Mouse (Mus musculus): ENCODE data around the gene Cdh4. TPM values are rescaled to one million over a fixed set of nuclear protein-coding genes. Genes with fewer than 3 reads are reported as not detected.

Gene Cdh4
- polyA plus RNA-seq (2016; fragmentation: Nextera tagmentation; extraction: Ambion mirVana) = 14.9 and 15.0 TPM in 2 replicates

GRCm38 (mm10) chr2:179442191-179442540 is at the start of gene Cdh4:
Gene Cdh4 (plus strand): TSS chr2:179442431.
- ATAC-seq (ENCODE audit: insufficient number of reproducible peaks, insufficient read depth, low FRiP score, low TSS enrichment) = peak; percentile 68
- Histone ChIP-seq H3K4me2 (replicated peaks) (peak within 1 kb of the TSS; percentile 96), H3K4me1 (peaks cover 19% of the 10 kb centered on the region), H3K4me3 (peak within 1 kb of the TSS; percentile 64), H3K9me3 (no peaks in the 10 kb centered on the region), H3K36me3 (no peaks in the 10 kb centered on the region), H3K9ac (peak within 1 kb of the TSS; percentile 69), H3K27ac (no peak within 1 kb of the TSS), H3K27me3 (peaks cover 38% of the 10 kb centered on the region)
- under 1% methylated on average over 39 of the region's 40 CpGs for WGBS

DNA sequence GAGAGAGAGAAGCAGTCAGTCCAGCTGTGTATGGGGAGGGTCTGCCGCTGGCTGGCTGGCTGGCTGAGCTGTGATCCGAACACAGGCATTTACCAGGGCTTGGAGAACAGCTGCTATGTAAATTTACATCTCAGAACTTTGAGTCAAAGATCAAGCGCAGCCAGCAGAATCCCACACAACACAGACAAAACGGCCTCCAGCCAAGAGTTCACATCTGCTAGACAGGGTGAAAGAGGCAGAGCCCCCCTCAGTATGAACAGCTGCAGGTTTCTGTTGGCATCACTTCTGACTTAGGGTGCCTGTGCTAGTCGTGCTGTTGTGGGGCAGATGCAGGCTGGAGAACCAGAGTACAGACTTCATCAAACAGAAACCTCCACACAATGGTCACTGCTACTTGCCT is 46.8 kb upstream of the Cdh4 start:
- no peaks in the 10 kb centered on the region for H3K27me3 ChIP-seq
- ATAC-seq (ENCODE audit: insufficient number of reproducible peaks, insufficient read depth, low FRiP score, low TSS enrichment) = 0 out of 2 replicates have a peak, but pooled peaks have one; percentile 36
- H3K4me1 ChIP-seq = no peaks in the 10 kb centered on the region
- H3K9ac ChIP-seq = no peak overlapping the region
- H3K4me2 ChIP-seq (replicated peaks) = no peak overlapping the region
- H3K9me3 ChIP-seq = no peaks in the 10 kb centered on the region
- H3K27ac ChIP-seq = no peak overlapping the region
- 47% methylated on average over 5 of the region's 5 CpGs for WGBS
- H3K4me3 ChIP-seq = no peak overlapping the region
- no peaks in the 10 kb centered on the region for H3K36me3 ChIP-seq

- Histone ChIP-seq H3K4me2 (replicated peaks) (no peak overlapping the region), H3K27me3 (no peaks in the 10 kb centered on the region), H3K4me3 (no peak overlapping the region), H3K27ac (no peak overlapping the region), H3K9me3 (no peaks in the 10 kb centered on the region), H3K9ac (no peak overlapping the region), H3K36me3 (no peaks in the 10 kb centered on the region), H3K4me1 (no peaks in the 10 kb centered on the region)
- WGBS = 79% methylated on average over 14 of the region's 14 CpGs
- ATAC-seq (ENCODE audit: insufficient number of reproducible peaks, insufficient read depth, low FRiP score, low TSS enrichment) = no peak
Measured at GRCm38 (mm10) chr2:179399645-179400249, 42.5 kb upstream of the Cdh4 start.

DNA sequence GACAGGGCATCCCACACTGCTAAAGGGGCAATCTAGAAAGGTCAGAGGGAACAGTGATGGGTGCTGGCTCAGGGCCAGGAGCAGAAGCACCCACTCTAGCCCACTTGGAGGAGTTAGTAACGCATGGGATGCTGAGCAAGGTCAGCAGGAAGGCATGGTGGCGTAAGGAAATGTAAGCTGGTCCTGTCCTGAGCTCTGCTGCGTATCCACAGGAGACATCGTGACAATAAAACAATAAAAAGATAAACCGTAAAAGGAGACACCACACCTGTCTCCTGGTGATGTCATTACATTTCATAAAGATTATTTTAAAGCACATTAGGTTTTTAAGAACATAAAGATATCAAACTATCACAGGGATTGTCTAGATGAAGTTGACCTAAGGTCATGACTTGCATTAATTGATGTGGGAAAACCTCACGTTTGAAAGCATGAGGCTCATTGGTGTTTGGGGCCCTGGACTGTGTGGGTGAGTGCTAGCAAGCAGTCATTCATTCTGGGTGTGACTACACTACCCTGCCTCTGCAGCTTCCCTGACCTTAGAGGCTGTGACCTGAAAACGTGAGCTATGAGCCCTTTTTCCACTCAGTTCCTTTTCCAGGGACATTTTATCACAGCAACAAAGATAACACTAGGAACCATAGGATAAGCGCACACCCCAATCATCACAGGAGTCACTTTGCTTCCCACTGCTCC is 31.2 kb upstream of the Cdh4 start:
- Histone ChIP-seq H3K27me3 (no peaks in the 10 kb centered on the region), H3K9ac (no peak overlapping the region), H3K4me1 (peaks cover 7% of the 10 kb centered on the region; the same call in 1 of the 2 replicates), H3K27ac (no peak overlapping the region), H3K4me2 (replicated peaks) (no peak overlapping the region), H3K36me3 (no peaks in the 10 kb centered on the region), H3K9me3 (no peaks in the 10 kb centered on the region), H3K4me3 (no peak overlapping the region)
- 73% methylated on average over 8 of the region's 8 CpGs for WGBS
- no peak for ATAC-seq (ENCODE audit: insufficient number of reproducible peaks, insufficient read depth, low FRiP score, low TSS enrichment)

DNA sequence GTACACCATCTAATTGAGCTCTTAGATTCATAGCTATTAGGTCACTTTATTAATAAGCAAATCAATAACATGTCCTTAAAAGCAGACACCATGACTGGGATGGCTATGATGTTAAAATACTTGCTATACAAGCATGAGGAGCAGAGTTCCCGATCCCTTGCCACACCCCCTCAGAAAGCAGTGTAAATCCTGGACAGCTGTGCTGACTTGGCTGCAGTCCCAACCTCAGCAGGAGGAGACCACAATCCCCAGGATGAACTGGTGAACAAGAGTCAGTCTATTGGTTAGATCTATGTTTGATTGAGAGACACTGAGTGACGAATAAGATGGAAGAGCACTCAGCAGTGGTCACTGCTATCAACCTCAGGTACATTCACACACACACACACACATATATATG is 29.3 kb upstream of the Cdh4 start:
- peaks cover 7% of the 10 kb centered on the region; the same call in 1 of the 2 replicates for H3K4me1 ChIP-seq
- no peaks in the 10 kb centered on the region for H3K36me3 ChIP-seq
- H3K27me3 ChIP-seq = no peaks in the 10 kb centered on the region
- H3K4me2 ChIP-seq (replicated peaks) = no peak overlapping the region
- no peak overlapping the region for H3K4me3 ChIP-seq
- no peak overlapping the region for H3K27ac ChIP-seq
- 49% methylated on average over 2 of the region's 2 CpGs for WGBS
- no peak for ATAC-seq (ENCODE audit: insufficient number of reproducible peaks, insufficient read depth, low FRiP score, low TSS enrichment)
- no peaks in the 10 kb centered on the region for H3K9me3 ChIP-seq
- H3K9ac ChIP-seq = no peak overlapping the region

DNA sequence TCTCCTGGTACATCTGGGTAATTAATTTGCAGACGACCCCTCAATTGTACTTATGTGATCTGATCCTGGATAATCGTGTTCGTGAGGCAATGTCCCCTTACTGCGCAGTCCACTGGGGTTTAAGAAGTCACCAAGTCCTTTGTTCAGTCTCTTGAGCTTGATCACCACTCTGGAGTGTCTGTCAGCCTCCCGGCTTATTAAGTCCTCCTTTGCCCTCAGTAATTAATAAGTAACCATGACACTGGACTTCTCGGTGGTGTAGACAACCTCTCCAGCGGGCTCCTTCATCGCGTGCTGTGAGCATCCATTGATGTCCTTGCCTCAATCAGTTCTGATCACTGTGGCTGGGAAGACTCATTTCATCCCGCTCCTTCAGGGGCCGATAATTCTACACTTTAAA is 28.0 kb upstream of the Cdh4 start:
- Histone ChIP-seq H3K27ac (no peak overlapping the region), H3K4me1 (peaks cover 7% of the 10 kb centered on the region; the same call in 1 of the 2 replicates), H3K9me3 (no peaks in the 10 kb centered on the region), H3K4me2 (replicated peaks) (no peak overlapping the region), H3K27me3 (no peaks in the 10 kb centered on the region), H3K36me3 (no peaks in the 10 kb centered on the region), H3K4me3 (no peak overlapping the region), H3K9ac (no peak overlapping the region)
- 76% methylated on average over 11 of the region's 11 CpGs for WGBS
- ATAC-seq (ENCODE audit: insufficient number of reproducible peaks, insufficient read depth, low FRiP score, low TSS enrichment) = no peak

GRCm38 (mm10) chr2:179414704-179415103 is 27.5 kb upstream of the Cdh4 start:
- Histone ChIP-seq H3K4me3 (no peak overlapping the region), H3K27ac (no peak overlapping the region), H3K36me3 (no peaks in the 10 kb centered on the region), H3K9me3 (no peaks in the 10 kb centered on the region), H3K9ac (no peak overlapping the region), H3K4me2 (replicated peaks) (no peak overlapping the region), H3K4me1 (peaks cover 7% of the 10 kb centered on the region; the same call in 1 of the 2 replicates), H3K27me3 (no peaks in the 10 kb centered on the region)
- 90% methylated on average over 9 of the region's 9 CpGs for WGBS
- no peak for ATAC-seq (ENCODE audit: insufficient number of reproducible peaks, insufficient read depth, low FRiP score, low TSS enrichment)

DNA sequence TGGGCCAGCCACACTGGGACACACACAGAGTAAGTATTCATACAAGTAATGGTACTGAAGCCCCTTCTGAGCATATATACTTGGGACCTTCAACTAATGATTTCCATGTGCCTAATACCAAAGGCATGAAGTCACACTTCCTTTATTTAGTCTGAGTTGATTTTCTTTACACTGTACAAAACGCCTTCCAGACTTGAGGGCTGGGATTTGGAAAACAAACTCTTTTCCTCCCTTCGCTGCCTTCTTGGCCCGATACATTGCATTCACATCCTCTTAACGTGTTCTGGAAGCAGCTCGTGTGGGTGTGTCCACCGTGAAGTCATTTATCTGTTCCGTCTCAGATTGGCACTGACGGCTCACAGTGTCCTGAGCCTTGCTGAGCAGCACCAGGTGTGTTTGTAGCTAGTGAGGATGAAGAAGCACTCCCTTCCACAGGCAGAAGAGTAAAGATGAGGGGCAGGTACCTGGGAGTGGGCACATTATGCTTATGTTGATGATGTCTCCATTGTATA is 26.3 kb upstream of the Cdh4 start:
- H3K4me1 ChIP-seq = peaks cover 7% of the 10 kb centered on the region; the same call in 1 of the 2 replicates
- H3K27me3 ChIP-seq = no peaks in the 10 kb centered on the region
- H3K4me3 ChIP-seq = no peak overlapping the region
- H3K4me2 ChIP-seq (replicated peaks) = no peak overlapping the region
- H3K9me3 ChIP-seq = no peaks in the 10 kb centered on the region
- ATAC-seq (ENCODE audit: insufficient number of reproducible peaks, insufficient read depth, low FRiP score, low TSS enrichment) = no peak
- no peak overlapping the region for H3K9ac ChIP-seq
- WGBS = 50% methylated on average over 8 of the region's 8 CpGs
- H3K36me3 ChIP-seq = no peaks in the 10 kb centered on the region
- H3K27ac ChIP-seq = no peak overlapping the region

DNA sequence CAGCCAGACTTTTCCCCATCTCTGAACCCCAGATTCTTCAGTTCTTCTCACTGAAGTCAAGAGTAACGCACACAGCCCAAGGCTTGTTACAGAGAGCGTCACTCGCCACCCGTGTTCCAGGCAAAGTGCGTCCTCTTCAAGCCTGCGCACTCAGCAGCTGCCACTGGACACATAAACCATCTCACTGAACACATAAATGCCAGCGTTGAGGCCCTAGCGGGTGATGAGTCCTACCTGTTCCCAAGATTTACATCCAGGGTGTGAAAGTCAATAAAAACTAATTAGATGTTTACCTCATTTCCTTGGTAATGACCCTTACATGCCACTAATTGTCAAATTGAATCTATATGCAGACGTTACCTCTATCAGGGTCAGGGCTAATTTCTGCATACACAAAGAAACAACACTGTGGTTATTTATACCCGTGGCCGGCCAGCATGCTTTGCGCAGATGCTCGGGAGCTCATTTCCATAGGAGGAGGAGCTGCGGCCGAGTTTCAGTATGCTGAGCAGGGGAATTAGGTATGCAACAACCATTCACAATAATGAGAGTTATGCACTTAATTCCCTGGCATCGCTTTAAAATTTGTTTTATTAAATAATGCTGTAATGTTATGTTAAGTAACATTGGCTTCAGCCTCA is 25.5 kb upstream of the Cdh4 start:
- Histone ChIP-seq H3K4me3 (no peak overlapping the region), H3K4me2 (replicated peaks) (no peak overlapping the region), H3K9me3 (no peaks in the 10 kb centered on the region), H3K27me3 (no peaks in the 10 kb centered on the region), H3K4me1 (peaks cover 7% of the 10 kb centered on the region; the same call in 1 of the 2 replicates), H3K27ac (no peak overlapping the region), H3K36me3 (no peaks in the 10 kb centered on the region), H3K9ac (no peak overlapping the region)
- WGBS = 83% methylated on average over 16 of the region's 16 CpGs
- no peak for ATAC-seq (ENCODE audit: insufficient number of reproducible peaks, insufficient read depth, low FRiP score, low TSS enrichment)

GRCm38 (mm10) chr2:179425602-179426001 is 16.6 kb upstream of the Cdh4 start:
- Histone ChIP-seq H3K36me3 (no peaks in the 10 kb centered on the region), H3K27ac (no peak overlapping the region), H3K4me3 (no peak overlapping the region), H3K9me3 (no peaks in the 10 kb centered on the region), H3K27me3 (no peaks in the 10 kb centered on the region), H3K4me2 (replicated peaks) (no peak overlapping the region), H3K4me1 (no peaks in the 10 kb centered on the region), H3K9ac (no peak overlapping the region)
- WGBS = 68% methylated on average over 3 of the region's 3 CpGs
- ATAC-seq (ENCODE audit: insufficient number of reproducible peaks, insufficient read depth, low FRiP score, low TSS enrichment) = no peak

GRCm38 (mm10) chr2:179428889-179429288 is 13.3 kb upstream of the Cdh4 start:
- Histone ChIP-seq H3K9me3 (no peaks in the 10 kb centered on the region), H3K27me3 (peaks cover 5% of the 10 kb centered on the region; the same call in 1 of the 2 replicates), H3K27ac (no peak overlapping the region), H3K4me2 (replicated peaks) (no peak overlapping the region), H3K4me1 (no peaks in the 10 kb centered on the region), H3K4me3 (no peak overlapping the region), H3K9ac (no peak overlapping the region), H3K36me3 (no peaks in the 10 kb centered on the region)
- no peak for ATAC-seq (ENCODE audit: insufficient number of reproducible peaks, insufficient read depth, low FRiP score, low TSS enrichment)
- WGBS = 80% methylated on average over 3 of the region's 3 CpGs

DNA sequence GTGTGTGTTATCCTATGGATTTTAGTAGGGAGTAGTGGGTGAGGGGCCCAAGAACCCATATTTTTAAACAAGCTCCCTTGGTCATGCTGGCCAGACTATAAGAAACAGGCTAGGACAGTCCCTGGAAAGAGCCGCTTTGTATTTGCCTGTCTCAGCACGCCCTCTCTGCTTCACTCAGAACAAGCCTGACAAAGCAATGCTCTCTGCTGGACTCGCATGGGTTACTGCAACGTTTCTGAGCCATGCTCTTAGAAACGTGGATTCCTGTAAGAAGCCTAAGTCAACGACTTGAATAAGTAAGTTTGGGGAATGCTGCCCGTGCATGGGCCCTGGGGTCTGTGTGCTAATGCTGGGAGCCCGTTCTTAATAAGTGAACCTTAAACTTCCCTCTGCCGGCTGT is 2.1 kb upstream of the Cdh4 start:
- ATAC-seq (ENCODE audit: insufficient number of reproducible peaks, insufficient read depth, low FRiP score, low TSS enrichment) = no peak
- no peak overlapping the region for H3K27ac ChIP-seq
- H3K4me3 ChIP-seq = no peak overlapping the region
- H3K4me2 ChIP-seq (replicated peaks) = no peak overlapping the region
- no peaks in the 10 kb centered on the region for H3K9me3 ChIP-seq
- peaks cover 26% of the 10 kb centered on the region for H3K4me1 ChIP-seq
- H3K27me3 ChIP-seq = peaks cover 41% of the 10 kb centered on the region
- H3K36me3 ChIP-seq = no peaks in the 10 kb centered on the region
- no peak overlapping the region for H3K9ac ChIP-seq
- 17% methylated on average over 9 of the region's 9 CpGs for WGBS

All from embryonic facial prominence, embryonic 12.5 days (tissue).